Mouse (Mus musculus) G1E (cell line): ENCODE results near the gene Xpc.

Experiments used
- CTCF ChIP-seq: IDR thresholded peaks from 2 replicates; pipeline ENCODE4 v1.5.1; 2012; ENCODE audit warnings: low read depth, low read length, inconsistent platforms, mixed read lengths
- GATA1 ChIP-seq: IDR thresholded peaks from 2 replicates; pipeline ENCODE4 v1.6.1; 2012; ENCODE audit warnings: borderline replicate concordance, low read length, inconsistent platforms, mixed read lengths
- GATA2 ChIP-seq: IDR thresholded peaks from 2 replicates; pipeline ENCODE4 v1.6.1; 2012; ENCODE audit warnings: low read depth, low read length, inconsistent platforms, borderline replicate concordance
- POLR2AphosphoS5 ChIP-seq: IDR thresholded peaks from 2 replicates; pipeline ENCODE4 v1.6.1; 2012; ENCODE audit warnings: low read depth, low read length, inconsistent platforms; ENCODE audit not compliant: insufficient replicate concordance
- TAL1 ChIP-seq: conservative IDR thresholded peaks from 2 replicates; pipeline ENCODE4 v1.6.1; 2012; ENCODE audit warnings: low read depth, low read length, inconsistent platforms, mixed read lengths

DNA sequence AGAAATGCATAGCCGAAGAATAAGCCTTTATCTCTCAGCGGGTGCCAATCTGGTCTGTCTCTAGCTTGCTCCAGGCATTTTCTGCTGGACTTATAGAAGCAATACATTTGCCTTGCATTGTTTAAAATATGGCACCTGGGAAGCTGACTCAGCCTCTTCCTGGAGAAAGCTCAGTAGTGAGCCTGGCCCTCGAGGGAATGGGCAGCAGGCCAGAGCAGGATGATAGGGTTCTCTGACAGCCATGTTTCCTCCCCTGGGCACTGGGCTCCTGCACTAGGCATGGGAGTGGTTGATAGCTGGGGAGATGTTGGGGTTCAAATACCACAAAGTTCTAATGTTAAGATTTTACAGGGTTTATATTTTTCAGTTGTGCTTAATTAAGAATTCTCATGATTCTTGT, 25.6 kb upstream of the Xpc start:
- no peak for TF ChIP-seq CTCF
- no peak for TF ChIP-seq GATA1
- no peak for TF ChIP-seq TAL1
- no peak for TF ChIP-seq POLR2AphosphoS5
- TF ChIP-seq GATA2: no peak
